Mouse (Mus musculus): Measurements from ENCODE around the gene Sipa1l3.
A peak's percentile ranks its signal among the peaks of the same experiment; 100 is the strongest.

- no peak for TF ChIP-seq USF1 (IDR thresholded peaks at IDR 0.05; ENCODE audit: low read depth)
- no peak for TF ChIP-seq POLR2A (IDR thresholded peaks at IDR 0.05; ENCODE audit: insufficient read length, low read depth)
- no peak for TF ChIP-seq MAX (IDR thresholded peaks at IDR 0.05; ENCODE audit: low read depth)
- no peak for TF ChIP-seq POLR2AphosphoS2 (IDR thresholded peaks at IDR 0.05; ENCODE audit: insufficient read length, low read depth)
- peak; percentile 65 for TF ChIP-seq SRF (IDR thresholded peaks at IDR 0.05; ENCODE audit: control insufficient read depth, insufficient read length, low read depth)
- no peak for TF ChIP-seq TCF12 (IDR thresholded peaks at IDR 0.05; ENCODE audit: insufficient read depth, poor library complexity, severe bottlenecking)
- no peak for TF ChIP-seq CEBPB (IDR thresholded peaks at IDR 0.05; ENCODE audit: insufficient read depth, poor library complexity, severe bottlenecking)
- no peak for TF ChIP-seq MYOD1 (IDR thresholded peaks at IDR 0.05; ENCODE audit: control insufficient read depth in 1 of 3, insufficient read length in 2 of 3, low read depth in 2 of 3)
- no peak for TF ChIP-seq E2F4 (IDR thresholded peaks at IDR 0.05; ENCODE audit: insufficient read depth)
Observed at GRCm38 (mm10) chr7:29277510-29277909, 240.9 kb downstream of the Sipa1l3 start.
